ENCODE assay signal across 19 mouse cellular contexts in genomic region chr11:55234791-55235190, GRCm38 (mm10). TPM values are rescaled to one million over a fixed set of nuclear protein-coding genes. Genes with fewer than 3 reads are reported as not detected.
"Had no signal": no experiment of that assay in that cellular context is flagged by ENCODE, and none has a peak within 500 bp of the region (broad histone marks: within the 10 kb centered on the region; RNA-seq: fewer than 3 reads in every experiment).

No protein-coding gene starts in this region.

- H3K4me3 ChIP-seq: lung, embryonic 15.5 days; midbrain, embryonic 13.5 days; midbrain, embryonic 15.5 days; neural tube, embryonic 12.5 days; stomach, embryonic 15.5 days had no signal

- H3K36me3 ChIP-seq: lung, embryonic 15.5 days; stomach, embryonic 15.5 days had no signal

- H3K27me3 ChIP-seq: lung, embryonic 15.5 days; midbrain, embryonic 13.5 days; midbrain, embryonic 15.5 days; neural tube, embryonic 12.5 days; stomach, embryonic 15.5 days had no signal

- H3K9ac ChIP-seq: liver, postnatal 0 days; lung, embryonic 15.5 days; midbrain, embryonic 13.5 days; midbrain, embryonic 15.5 days; neural tube, embryonic 12.5 days; stomach, embryonic 15.5 days had no signal

- DNase-seq: liver, postnatal 0 days; lung, adult 2 months; lung, postnatal 14 days; lung, postnatal 36 days; right cerebral cortex, postnatal 14 days; thymus, adult 2 months; thymus, postnatal 25 days; thymus, postnatal 4 days had no signal

- H3K4me2 ChIP-seq: lung, embryonic 15.5 days; midbrain, embryonic 11.5 days; midbrain, embryonic 13.5 days; midbrain, embryonic 15.5 days; neural tube, embryonic 12.5 days; stomach, embryonic 15.5 days had no signal

- H3K9me3 ChIP-seq: lung, embryonic 15.5 days; midbrain, embryonic 13.5 days; midbrain, embryonic 15.5 days; neural tube, embryonic 12.5 days; stomach, embryonic 15.5 days had no signal

- H3K4me1 ChIP-seq: lung, embryonic 15.5 days; midbrain, embryonic 13.5 days; midbrain, embryonic 15.5 days; neural tube, embryonic 12.5 days; stomach, embryonic 15.5 days had no signal

- H3K27ac ChIP-seq: lung, embryonic 15.5 days; macrophage; midbrain, embryonic 13.5 days; midbrain, embryonic 15.5 days; neural tube, embryonic 12.5 days; stomach, embryonic 15.5 days; stomach, postnatal 0 days had no signal

- ATAC-seq: liver, postnatal 0 days; lung, postnatal 0 days; midbrain, embryonic 13.5 days; midbrain, embryonic 15.5 days had no signal

RNA-seq across cellular contexts. Expression of gene Slc36a2, which starts 49.9 kb away (rescaled TPM):
- total RNA-seq: monocyte, adult 5-6 weeks; neutrophil, adult 5-6 weeks had no signal
- polyA plus RNA-seq: macrophage; midbrain, embryonic 11.5 days had no signal
